Mouse (Mus musculus) G1E (cell line): Measurements from ENCODE around the gene Rbm44. TPM values are rescaled to one million over a fixed set of nuclear protein-coding genes. Genes with fewer than 3 reads are reported as not detected.

Experiments
- ATAC-seq: 2 replicates; pipeline ENCODE4 v1.8.0; 2016; ENCODE audit warnings: mild to moderate bottlenecking; ENCODE audit not compliant: insufficient number of reproducible peaks, poor library complexity, low FRiP score, severe bottlenecking; ENCODE audit errors: extremely low read depth
- DNase-seq: peaks from one replicate; pipeline ENCODE4 v3.0.0; 2012; ENCODE audit warnings: low spot score
- H3K27me3 ChIP-seq: 2 replicates; pipeline ENCODE4 v1.6.1; 2012; ENCODE audit warnings: mild to moderate bottlenecking, low read length, inconsistent platforms; ENCODE audit not compliant: insufficient read depth
- H3K36me3 ChIP-seq: replicated peaks from 2 replicates; pipeline ENCODE3; 2012; ENCODE audit warnings: mild to moderate bottlenecking, inconsistent platforms
- H3K4me1 ChIP-seq: 2 replicates; pipeline ENCODE4 v1.6.1; 2012; ENCODE audit warnings: low read depth, low read length, inconsistent platforms, mixed read lengths; ENCODE audit not compliant: insufficient read depth
- H3K4me3 ChIP-seq: 2 replicates; pipeline ENCODE4 v1.5.1; 2012; ENCODE audit warnings: low read depth, mild to moderate bottlenecking, inconsistent platforms, low read length, moderate library complexity, mixed read lengths
- H3K9me3 ChIP-seq: replicated peaks from 2 replicates; pipeline ENCODE4 v1.6.1; 2012; ENCODE audit warnings: inconsistent platforms
- CTCF ChIP-seq: IDR thresholded peaks from 2 replicates; pipeline ENCODE4 v1.5.1; 2012; ENCODE audit warnings: low read depth, low read length, inconsistent platforms, mixed read lengths
- GATA1 ChIP-seq: IDR thresholded peaks from 2 replicates; pipeline ENCODE4 v1.6.1; 2012; ENCODE audit warnings: borderline replicate concordance, low read length, inconsistent platforms, mixed read lengths
- GATA2 ChIP-seq: IDR thresholded peaks from 2 replicates; pipeline ENCODE4 v1.6.1; 2012; ENCODE audit warnings: low read depth, low read length, inconsistent platforms, borderline replicate concordance
- POLR2AphosphoS5 ChIP-seq: IDR thresholded peaks from 2 replicates; pipeline ENCODE4 v1.6.1; 2012; ENCODE audit warnings: low read depth, low read length, inconsistent platforms; ENCODE audit not compliant: insufficient replicate concordance
- TAL1 ChIP-seq: conservative IDR thresholded peaks from 2 replicates; pipeline ENCODE4 v1.6.1; 2012; ENCODE audit warnings: low read depth, low read length, inconsistent platforms, mixed read lengths
- polyA plus RNA-seq: library from polyadenylated mRNA; stranded (reverse); fragments of >175 nt; gene quantifications from 2 replicates; pipeline ENCODE4 v1.2.3, GENCODE M21; 2012
- total RNA-seq, 2 experiments: library from RNA; stranded (forward) in 1 of 2; stranded (reverse) in 1 of 2; fragments of 200-1000 nt in 1 of 2; fragments of >200 nt in 1 of 2; fragmentation: Nextera tagmentation in 1 of 2; gene quantifications; 2 replicates each; pipeline ENCODE4 v1.2.3; 2014 to 2017

The Rbm44 gene
- total and polyA plus RNA-seq, 3 experiments: 0.27 TPM; not detected in 2

GRCm38 (mm10) chr1:91180723-91181122, 35.8 kb downstream of the Rbm44 start:
- no peak overlapping the region for H3K4me3 ChIP-seq
- no peak for ATAC-seq
- no peaks in the 10 kb centered on the region for H3K4me1 ChIP-seq
- TF ChIP-seq GATA2 (no peak), POLR2AphosphoS5 (no peak), CTCF (no peak), TAL1 (no peak), GATA1 (no peak)
- H3K9me3 ChIP-seq: peaks cover 31% of the 10 kb centered on the region
- DNase-seq: no peak
- no peaks in the 10 kb centered on the region for H3K27me3 ChIP-seq
- H3K36me3 ChIP-seq: no peaks in the 10 kb centered on the region

- Histone ChIP-seq H3K4me3 (no peak overlapping the region), H3K36me3 (no peaks in the 10 kb centered on the region), H3K27me3 (no peaks in the 10 kb centered on the region), H3K4me1 (no peaks in the 10 kb centered on the region), H3K9me3 (peaks cover 31% of the 10 kb centered on the region)
- DNase-seq: no peak
- ATAC-seq: no peak
- TF ChIP-seq POLR2AphosphoS5 (no peak), GATA2 (no peak), TAL1 (no peak), GATA1 (no peak), CTCF (no peak)
Observed at GRCm38 (mm10) chr1:91181261-91181660, 36.4 kb downstream of the Rbm44 start.

DNA sequence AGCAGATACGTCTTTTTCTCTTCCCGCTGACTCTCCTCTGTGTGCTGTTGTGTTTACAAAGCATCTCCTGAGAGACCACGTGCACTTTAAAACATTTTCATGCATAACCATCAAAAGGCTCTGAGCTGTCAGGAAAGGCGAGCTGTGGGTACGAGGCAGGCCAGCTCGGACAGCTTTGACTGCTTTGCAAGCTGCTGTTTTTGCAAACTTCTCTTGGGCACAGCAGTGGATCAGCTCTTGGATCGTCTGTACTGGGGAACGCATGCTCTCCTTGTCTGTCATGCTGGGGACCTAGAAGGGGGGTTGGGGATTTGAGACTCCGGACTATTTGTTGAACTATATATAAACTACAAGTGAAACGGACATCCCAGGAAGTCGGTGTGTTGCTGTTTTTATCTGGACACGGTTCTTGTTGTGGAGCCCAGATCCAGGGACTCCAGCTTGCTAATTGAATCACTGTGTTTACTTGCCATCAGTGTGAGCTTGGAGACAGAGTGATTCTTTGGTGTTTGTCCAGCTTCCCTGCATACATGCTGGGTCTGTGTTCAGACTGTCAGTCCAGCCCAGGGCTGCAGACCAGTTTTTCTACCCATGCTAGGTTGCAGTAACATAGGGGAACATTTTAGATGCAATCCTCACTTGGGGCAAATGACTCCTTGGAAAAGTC, 37.0 kb downstream of the Rbm44 start:
- Histone ChIP-seq H3K4me3 (no peak overlapping the region), H3K36me3 (no peaks in the 10 kb centered on the region), H3K27me3 (no peaks in the 10 kb centered on the region), H3K4me1 (no peaks in the 10 kb centered on the region), H3K9me3 (peaks cover 32% of the 10 kb centered on the region)
- ATAC-seq (no peak), DNase-seq (no peak)
- TF ChIP-seq GATA2 (no peak), POLR2AphosphoS5 (no peak), TAL1 (no peak), CTCF (no peak), GATA1 (no peak)

DNA sequence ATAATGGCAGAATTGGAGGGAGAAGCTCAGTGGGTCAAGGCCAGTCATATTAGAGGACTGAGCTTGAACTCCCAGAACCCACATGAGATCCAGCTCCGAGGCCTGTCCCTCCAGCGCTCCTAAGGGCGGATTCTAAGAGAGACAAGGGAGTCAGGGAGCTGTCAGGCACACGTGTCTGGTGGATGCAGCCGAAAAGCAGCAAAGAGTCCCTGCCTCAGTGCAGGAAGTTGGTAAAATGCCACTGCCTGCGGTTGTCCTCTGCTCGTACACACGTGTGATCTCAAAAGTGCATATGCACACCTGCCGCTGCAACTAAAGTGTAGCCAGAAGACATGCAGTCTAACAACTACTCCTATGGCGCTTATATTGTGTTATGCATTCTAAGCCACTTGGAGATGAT, 38.4 kb downstream of the Rbm44 start:
- peaks cover 31% of the 10 kb centered on the region for H3K9me3 ChIP-seq
- no peaks in the 10 kb centered on the region for H3K36me3 ChIP-seq
- DNase-seq (no peak), ATAC-seq (no peak)
- no peaks in the 10 kb centered on the region for H3K4me1 ChIP-seq
- TF ChIP-seq TAL1 (no peak), GATA2 (no peak), GATA1 (no peak), CTCF (no peak), POLR2AphosphoS5 (no peak)
- no peaks in the 10 kb centered on the region for H3K27me3 ChIP-seq
- H3K4me3 ChIP-seq: no peak overlapping the region

DNA sequence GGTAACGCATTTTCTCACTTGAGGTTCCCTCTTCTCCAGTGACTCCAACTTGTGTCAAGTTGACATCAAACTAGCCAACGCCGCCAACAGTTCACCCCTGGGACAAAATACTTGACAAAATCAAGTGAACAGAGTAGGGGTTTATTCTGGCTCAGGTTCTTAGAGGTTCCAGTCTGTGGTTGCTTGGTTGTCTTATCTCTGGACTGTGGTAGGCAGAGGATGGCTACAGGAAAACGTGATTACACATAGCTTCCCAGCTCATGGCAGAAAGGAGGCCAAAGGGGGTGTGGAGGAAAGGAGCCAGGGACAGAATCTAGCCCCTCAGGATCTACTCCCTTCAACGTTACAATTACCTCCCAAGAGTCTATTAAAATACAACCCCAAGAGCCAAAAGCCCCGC, 41.8 kb downstream of the Rbm44 start:
- Histone ChIP-seq H3K4me3 (no peak overlapping the region), H3K36me3 (no peaks in the 10 kb centered on the region), H3K4me1 (no peaks in the 10 kb centered on the region), H3K9me3 (peaks cover 12% of the 10 kb centered on the region), H3K27me3 (no peaks in the 10 kb centered on the region)
- TF ChIP-seq TAL1 (no peak), CTCF (no peak), GATA1 (no peak)
- no peak for DNase-seq
- ATAC-seq: no peak

- ATAC-seq (no peak), DNase-seq (no peak)
- Histone ChIP-seq H3K36me3 (no peaks in the 10 kb centered on the region), H3K4me1 (no peaks in the 10 kb centered on the region), H3K4me3 (no peak overlapping the region), H3K27me3 (no peaks in the 10 kb centered on the region), H3K9me3 (peaks cover 11% of the 10 kb centered on the region)
- TF ChIP-seq GATA1: no peak
- TF ChIP-seq CTCF: no peak
- TF ChIP-seq TAL1: no peak
- no peak for TF ChIP-seq POLR2AphosphoS5
- TF ChIP-seq GATA2: no peak
Observed at GRCm38 (mm10) chr1:91187315-91187714, 42.4 kb downstream of the Rbm44 start.
